Mouse (Mus musculus) CH12.LX (cell line): ENCODE measurements around the gene Ccdc18.

Experiments
- CTCF ChIP-seq, 2 experiments: IDR thresholded peaks in 1 of 2; conservative IDR thresholded peaks in 1 of 2; 2 replicates each; pipeline ENCODE4 v1.5.1; 2011 to 2012; ENCODE audit warnings: low read depth in 2 of 2, low read length in 2 of 2, improper control_type of control experiment in 1 of 2, inconsistent platforms in 1 of 2, mild to moderate bottlenecking in 1 of 2, moderate library complexity in 1 of 2
- EP300 ChIP-seq: IDR thresholded peaks from 2 replicates; pipeline ENCODE4 v1.6.1; 2011; ENCODE audit warnings: low read length, improper control_type of control experiment
- ETS1 ChIP-seq: conservative IDR thresholded peaks from 2 replicates; pipeline ENCODE4 v1.6.1; 2012; ENCODE audit warnings: low read depth, mild to moderate bottlenecking, inconsistent platforms, low read length, improper control_type of control experiment, moderate library complexity
- HCFC1 ChIP-seq: IDR thresholded peaks from 2 replicates; pipeline ENCODE4 v1.6.1; 2012; ENCODE audit warnings: low read depth, mild to moderate bottlenecking, inconsistent platforms, low read length, improper control_type of control experiment
- MAX ChIP-seq: IDR thresholded peaks from 2 replicates; pipeline ENCODE4 v1.6.1; 2011; ENCODE audit warnings: low read length, improper control_type of control experiment
- MAZ ChIP-seq: IDR thresholded peaks from 2 replicates; pipeline ENCODE4 v1.6.1; 2012; ENCODE audit warnings: low read depth, mild to moderate bottlenecking, inconsistent platforms, low read length, improper control_type of control experiment, moderate library complexity
- MXI1 ChIP-seq: IDR thresholded peaks from 2 replicates; pipeline ENCODE4 v1.6.1; 2011; ENCODE audit warnings: mild to moderate bottlenecking, low read depth, low read length, improper control_type of control experiment
- NELFE ChIP-seq: IDR thresholded peaks from 2 replicates; pipeline ENCODE4 v1.6.1; 2011; ENCODE audit warnings: low read depth, low read length, improper control_type of control experiment
- POLR2A ChIP-seq: IDR thresholded peaks from 2 replicates; pipeline ENCODE4 v1.6.1; 2011; ENCODE audit warnings: low read depth, mild to moderate bottlenecking, improper control_type of control experiment, low read length
- RCOR1 ChIP-seq: conservative IDR thresholded peaks from 2 replicates; pipeline ENCODE4 v1.6.1; 2012; ENCODE audit warnings: low read depth, mild to moderate bottlenecking, inconsistent platforms, low read length, improper control_type of control experiment
- SMC3 ChIP-seq: IDR thresholded peaks from 2 replicates; pipeline ENCODE4 v1.6.1; 2011; ENCODE audit warnings: low read depth, low read length, improper control_type of control experiment
- USF1 ChIP-seq: IDR thresholded peaks from 2 replicates; pipeline ENCODE4 v1.6.1; 2014; ENCODE audit warnings: low read depth, mild to moderate bottlenecking, inconsistent platforms, low read length, improper control_type of control experiment
- ZC3H11A ChIP-seq: IDR thresholded peaks from 2 replicates; pipeline ENCODE4 v1.6.1; 2012; ENCODE audit warnings: low read depth, mild to moderate bottlenecking, inconsistent platforms, low read length, improper control_type of control experiment
- ZKSCAN1 ChIP-seq: IDR thresholded peaks from 2 replicates; pipeline ENCODE4 v1.6.1; 2012; ENCODE audit warnings: low read depth, inconsistent platforms, low read length, improper control_type of control experiment, borderline replicate concordance

GRCm38 (mm10) chr5:108132441-108133243 lies at the start of gene Ccdc18, which contains the start of gene Tmed5:
- TF ChIP-seq CTCF (conservative IDR thresholded peaks at IDR 0.05 in 1 of 2, IDR thresholded peaks at IDR 0.05 in 1 of 2; ENCODE audit: low read depth in 2 of 2, low read length in 2 of 2) (no peak), EP300 (no peak), POLR2A (peak; percentile 85), RCOR1 (no peak), NELFE (peak; percentile 74), MAX (peak; percentile 67), MAZ (peak; percentile 17; the same call in 1 of the 2 replicates), ZKSCAN1 (no peak), MXI1 (peak; percentile 45; the same call in 1 of the 2 replicates), ETS1 (no peak), USF1 (no peak), ZC3H11A (no peak), HCFC1 (peak; percentile 96), SMC3 (no peak)
